ENCODE assay signal across 23 mouse cellular contexts in genomic region chr9:111086995-111087606, GRCm38 (mm10). TPM values are rescaled to one million over a fixed set of nuclear protein-coding genes. Genes with fewer than 3 reads are reported as not detected.
DNase-seq lines count a peak whose midpoint lies in the region; ATAC-seq and TF ChIP-seq lines count a peak whose summit lies in the region.
"Had no signal": no experiment of that assay in that cellular context is flagged by ENCODE, and none has a peak within 500 bp of the region (broad histone marks: within the 10 kb centered on the region; RNA-seq: fewer than 3 reads in every experiment).

No protein-coding gene starts in this region.

- TF ChIP-seq CTCF in G1E (IDR thresholded peaks at IDR 0.05; ENCODE audit: low read depth, low read length), result no peak

- 25% methylated on average over 3 of the region's 3 CpGs for WGBS in midbrain, embryonic 13.5 days

- no peak overlapping the region for H3K9ac ChIP-seq in midbrain, embryonic 13.5 days (replicated peaks)
- H3K9ac ChIP-seq: forebrain, embryonic 13.5 days; hindbrain, embryonic 12.5 days; hindbrain, embryonic 15.5 days had no signal

- no peak overlapping the region for H3K27ac ChIP-seq in midbrain, embryonic 13.5 days
- H3K27ac ChIP-seq: forebrain, embryonic 10.5 days; forebrain, embryonic 13.5 days; heart, adult 2 months; hindbrain, embryonic 12.5 days; hindbrain, embryonic 15.5 days had no signal

- peaks cover 46% of the 10 kb centered on the region for H3K4me1 ChIP-seq in G1E (ENCODE audit: insufficient read depth, low read depth, low read length)
- peaks cover 8% of the 10 kb centered on the region for H3K4me1 ChIP-seq in midbrain, embryonic 13.5 days (replicated peaks)

- DNase-seq in A20 (ENCODE audit: low read depth, low spot score), result peak; percentile 22
- peak; percentile 13 for DNase-seq in G1E (ENCODE audit: low spot score)
- DNase-seq in induced T-regulatory cell, adult 2 months (ENCODE audit: low read depth), result peak; percentile 33
- DNase-seq in frontal cortex, adult 2 months (ENCODE audit: extremely low spot score in 1 of 2, low spot score in 1 of 2), result no peak
- DNase-seq in urinary bladder, adult 18-20 months (ENCODE audit: low spot score in 2 of 2), result no peak
- DNase-seq: adrenal gland, adult 2 months; adrenal gland, postnatal 14 days; cerebellum, adult 18-20 months; cerebellum, adult 9-10 months; cerebellum, postnatal 14 days; gastrocnemius, postnatal 25 days; heart, adult 2 months; kidney, adult 18-20 months had no signal

- peaks cover 19% of the 10 kb centered on the region for H3K27me3 ChIP-seq in G1E (ENCODE audit: insufficient read depth, low read length)
- peaks cover 3% of the 10 kb centered on the region; the same call in 1 of the 2 replicates for H3K27me3 ChIP-seq in midbrain, embryonic 13.5 days
- H3K27me3 ChIP-seq: forebrain, embryonic 13.5 days; hindbrain, embryonic 15.5 days had no signal

- no peak overlapping the region for H3K4me3 ChIP-seq in G1E (ENCODE audit: low read depth, low read length)
- H3K4me3 ChIP-seq in midbrain, embryonic 13.5 days (replicated peaks), result no peak overlapping the region
- H3K4me3 ChIP-seq: forebrain, embryonic 10.5 days; forebrain, embryonic 13.5 days; heart, adult 2 months; hindbrain, embryonic 12.5 days; hindbrain, embryonic 15.5 days had no signal

- H3K9me3 ChIP-seq in G1E (replicated peaks), result no peaks in the 10 kb centered on the region
- no peaks in the 10 kb centered on the region for H3K9me3 ChIP-seq in midbrain, embryonic 13.5 days
- H3K9me3 ChIP-seq: forebrain, embryonic 10.5 days; forebrain, embryonic 13.5 days; hindbrain, embryonic 12.5 days; hindbrain, embryonic 15.5 days had no signal

- H3K36me3 ChIP-seq in G1E (replicated peaks), result no peaks in the 10 kb centered on the region
- H3K36me3 ChIP-seq in midbrain, embryonic 13.5 days, result no peaks in the 10 kb centered on the region
- H3K36me3 ChIP-seq: forebrain, embryonic 10.5 days; hindbrain, embryonic 12.5 days; hindbrain, embryonic 15.5 days had no signal

- no peak overlapping the region for H3K4me2 ChIP-seq in midbrain, embryonic 13.5 days (replicated peaks)
- H3K4me2 ChIP-seq: forebrain, embryonic 13.5 days; heart, embryonic 11.5 days; hindbrain, embryonic 12.5 days; hindbrain, embryonic 15.5 days had no signal

- peak; percentile 69 for ATAC-seq in G1E (ENCODE audit: extremely low read depth, insufficient number of reproducible peaks, low FRiP score, poor library complexity, severe bottlenecking)
- no peak for ATAC-seq in midbrain, embryonic 13.5 days
- ATAC-seq: CD4-positive, CD25-positive, alpha-beta regulatory T cell, adult 4 months; forebrain, embryonic 13.5 days; forebrain, embryonic 16.5 days; intestine, embryonic 16.5 days had no signal

RNA-seq across cellular contexts. Expression of gene Ccrl2, which starts 29.8 kb away (rescaled TPM):
- total RNA-seq in G1E (2014; fragmentation: Nextera tagmentation), result 32.2 and 44.7 TPM in 2 replicates
- 20.9 and 21.0 TPM in 2 replicates for total RNA-seq in G1E (2017)
- 0.18 and 0.78 TPM in 2 replicates for polyA plus RNA-seq in G1E (2012)
- polyA plus RNA-seq in frontal cortex, adult 2 months (2012; rRNA removed), result 1.5 and 1.6 TPM in 2 replicates
- polyA plus RNA-seq in midbrain, embryonic 13.5 days (2015; fragmentation: Nextera tagmentation; extraction: Ambion mirVana), result 1.8 and 2.1 TPM in 2 replicates
- polyA plus RNA-seq: C2C12 had no signal

RNA-seq across cellular contexts. Expression of gene Lrrfip2, which starts 30.3 kb away (rescaled TPM):
- total RNA-seq in G1E (2014; fragmentation: Nextera tagmentation), result 33.6 and 38.4 TPM in 2 replicates
- total RNA-seq in G1E (2017), result 28.4 and 30.4 TPM in 2 replicates
- 11.7 and 14.3 TPM in 2 replicates for polyA plus RNA-seq in G1E (2012)
- 45.6 and 52.0 TPM in 2 replicates for polyA plus RNA-seq in frontal cortex, adult 2 months (2012; rRNA removed)
- 44.8 and 47.6 TPM in 2 replicates for polyA plus RNA-seq in midbrain, embryonic 13.5 days (2015; fragmentation: Nextera tagmentation; extraction: Ambion mirVana)

Comparison
In these comparisons a context has a peak if more than half of its experiments do, and no peak if none do; other contexts are left out.
1. DNase-seq: peak in A20 (single experiment), G1E (single experiment) and induced T-regulatory cell, adult 2 months (single experiment); none in frontal cortex, adult 2 months (0 of 2) and urinary bladder, adult 18-20 months (0 of 2).